Mouse (Mus musculus): ENCODE measurements at regions not wholly inside any gene's neighbourhood (a gene's known extent, or its start where the extent isn't known, plus 50 kb on each side); places are given as distances from the start of the nearest gene placed in this dataset.
A peak's percentile ranks its signal among the peaks of the same experiment; 100 is the strongest.

DNA sequence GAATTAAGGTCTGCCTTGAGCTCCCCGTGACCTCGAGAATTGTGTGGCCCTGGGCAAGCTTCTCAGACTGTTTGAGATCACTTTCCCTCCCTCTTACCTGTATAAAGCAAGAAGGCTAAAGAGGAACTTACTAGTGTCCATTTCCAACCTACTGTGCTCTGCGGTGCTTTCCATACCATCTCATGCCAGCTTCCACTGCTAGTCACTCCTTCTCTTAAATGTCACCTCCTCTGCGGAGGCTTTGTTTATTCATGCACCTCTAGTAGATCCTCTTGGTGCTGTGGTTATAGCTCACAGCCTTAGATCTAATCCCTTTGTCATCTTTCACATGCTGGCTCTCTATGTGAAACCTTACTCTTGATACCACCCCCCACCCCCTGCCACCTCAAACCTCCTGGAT lies 2310.3 kb upstream of the Lrrc6 start:
- DNase-seq (ENCODE audit: low read depth, low spot score), result no peak

DNA sequence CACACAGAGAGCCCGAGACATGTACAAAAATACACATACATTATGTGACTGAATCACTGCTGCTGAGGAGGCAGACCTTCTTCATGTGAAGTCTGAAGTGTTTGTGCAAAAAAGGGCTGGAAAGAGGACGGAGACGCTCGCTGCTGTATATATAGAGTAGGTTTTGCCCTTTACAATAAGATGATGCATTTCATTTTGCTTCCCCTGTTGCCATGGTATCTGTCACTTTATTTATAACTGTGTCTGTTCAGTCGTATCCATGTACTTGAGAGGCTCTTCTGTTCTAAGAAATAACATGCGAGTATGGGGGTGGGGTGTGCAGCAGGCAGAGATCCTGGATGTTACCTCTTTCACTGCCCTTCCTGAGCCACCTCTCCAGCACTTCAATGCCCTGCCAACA lies 2309.9 kb upstream of the Lrrc6 start:
- DNase-seq (ENCODE audit: low read depth, low spot score), result no peak

DNA sequence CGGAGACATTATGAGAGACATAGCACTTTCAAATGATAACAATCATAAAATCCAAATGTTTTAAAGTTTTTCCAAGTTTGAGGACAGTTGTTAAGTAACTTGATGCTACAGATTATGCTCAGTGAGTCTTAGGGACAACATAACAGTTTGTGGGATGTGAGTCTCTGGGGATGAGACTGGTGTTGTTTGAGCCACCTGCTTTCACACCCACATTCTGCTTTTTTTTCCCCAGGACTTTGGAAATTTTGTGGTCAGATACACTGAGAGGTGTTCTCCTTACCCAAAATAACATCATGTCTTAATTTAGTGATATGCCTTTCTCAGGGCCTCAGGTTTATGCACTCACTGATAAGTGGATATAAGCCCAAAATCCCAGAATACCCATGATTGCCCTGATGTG lies 2307.5 kb upstream of the Lrrc6 start:
- DNase-seq (ENCODE audit: low read depth, low spot score), result no peak

DNA sequence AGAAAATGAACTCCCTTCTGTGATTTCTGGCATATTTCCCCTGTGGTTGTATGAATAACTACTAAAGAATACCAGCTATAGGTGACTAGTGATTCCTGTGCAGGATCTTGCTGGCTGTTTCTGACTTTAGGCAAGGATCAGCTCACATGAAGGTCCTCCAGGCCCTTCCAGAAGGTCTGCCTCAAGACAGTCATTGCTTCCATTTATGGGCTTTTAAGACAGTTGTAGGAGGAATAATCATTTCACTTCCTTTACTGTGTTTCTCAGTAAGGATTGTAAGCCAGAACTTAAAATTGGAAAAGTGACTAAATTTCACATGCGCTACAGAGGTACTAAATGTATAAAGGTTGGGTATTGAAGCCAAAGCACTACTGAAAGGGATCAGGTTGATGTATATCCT lies 2303.5 kb upstream of the Lrrc6 start:
- no peak for DNase-seq (ENCODE audit: low read depth, low spot score)

DNA sequence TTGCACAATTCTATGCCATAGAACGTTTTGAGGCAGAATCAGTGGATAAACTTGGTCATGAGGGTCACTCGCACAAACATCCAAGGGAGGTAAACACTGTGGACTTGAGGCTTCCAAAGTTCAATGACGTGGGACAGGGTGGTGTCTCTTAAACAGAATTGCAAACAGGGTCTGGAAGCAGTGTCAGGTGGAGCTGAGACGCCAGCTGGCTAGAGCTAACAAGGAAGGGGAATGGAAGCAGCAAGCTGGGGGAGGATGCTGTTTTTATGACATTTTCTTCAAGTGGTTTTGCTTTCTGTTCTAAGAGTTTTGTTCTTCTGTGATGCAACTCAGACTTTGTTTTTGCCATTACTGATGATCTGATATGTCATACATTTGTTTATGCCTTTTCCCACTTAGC lies 2301.1 kb upstream of the Lrrc6 start:
- no peak for DNase-seq (ENCODE audit: low read depth, low spot score)

DNA sequence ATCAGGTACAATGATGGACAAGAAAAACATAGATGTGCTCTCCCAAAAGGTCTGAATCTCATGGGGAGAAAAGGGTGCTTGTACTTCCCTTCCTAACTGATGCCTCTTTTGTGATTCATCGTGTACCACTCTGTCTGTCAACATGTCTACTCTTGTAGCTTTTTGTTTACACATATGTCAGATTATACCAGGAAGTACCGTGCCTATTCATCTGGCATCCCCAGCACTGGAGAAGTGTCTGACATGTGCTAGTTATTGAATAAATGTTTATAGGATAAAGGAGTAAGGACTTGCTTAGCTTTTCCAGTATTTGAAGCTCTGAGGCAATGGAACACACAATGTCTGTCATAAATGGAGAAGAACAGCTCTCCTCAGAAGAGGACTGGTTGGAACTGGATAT lies 2296.7 kb upstream of the Lrrc6 start:
- DNase-seq (ENCODE audit: low read depth, low spot score), result no peak

DNA sequence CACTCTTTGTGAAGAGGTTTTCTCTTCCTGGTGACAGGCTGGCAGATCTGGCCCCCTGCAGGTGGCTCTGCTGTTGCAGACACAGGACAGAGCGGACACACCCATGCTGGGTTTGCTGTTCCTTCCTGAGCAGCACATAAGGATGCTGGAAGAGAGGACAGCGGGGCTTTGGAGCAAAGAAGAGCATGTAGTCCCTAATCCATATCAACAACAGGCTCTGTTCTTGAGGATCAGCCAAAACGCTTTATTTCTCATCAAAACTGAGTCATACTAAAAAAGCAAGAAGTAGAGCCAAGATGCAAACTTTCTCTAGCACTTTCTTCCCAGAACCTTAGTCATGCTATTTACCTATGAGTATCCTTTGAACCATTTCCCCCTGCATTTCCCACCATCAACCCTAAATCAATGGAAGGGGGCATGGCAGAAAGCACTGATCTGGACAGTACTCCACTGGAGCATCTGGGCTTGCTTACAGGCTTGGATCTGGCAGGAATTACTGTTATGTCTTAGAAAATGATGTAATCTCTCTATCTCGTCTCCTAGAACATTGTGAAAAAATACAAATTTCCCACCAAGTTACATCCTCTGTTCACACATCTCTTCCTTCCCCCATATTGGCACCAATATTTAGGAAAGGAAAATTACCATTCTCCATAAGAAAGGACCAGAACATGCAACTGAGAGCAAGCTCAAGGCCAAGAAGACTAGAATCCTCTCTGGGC lies 2294.7 kb upstream of the Lrrc6 start:
- peak; percentile 15 for DNase-seq (ENCODE audit: low read depth, low spot score)

DNA sequence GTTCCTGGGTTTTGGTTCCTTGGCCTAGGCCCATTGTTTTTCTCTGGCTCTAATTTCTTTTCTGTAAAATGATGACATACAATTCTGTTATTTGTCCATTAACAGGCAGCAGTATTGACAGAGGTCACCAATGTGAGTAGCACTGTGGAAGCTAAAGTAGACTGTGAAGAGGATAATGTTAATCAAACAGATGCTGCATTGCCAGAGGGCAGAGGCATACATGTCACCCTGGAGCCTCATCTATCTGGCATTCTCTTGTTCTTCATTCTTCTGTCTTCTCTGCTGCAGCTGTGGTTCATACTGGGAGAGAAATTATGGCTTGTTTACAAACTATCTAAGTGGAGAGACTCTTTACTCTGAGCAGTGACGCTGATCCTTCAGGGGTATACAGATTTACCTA lies 2259.2 kb upstream of the Lrrc6 start:
- no peak for DNase-seq (ENCODE audit: low read depth, low spot score)

DNA sequence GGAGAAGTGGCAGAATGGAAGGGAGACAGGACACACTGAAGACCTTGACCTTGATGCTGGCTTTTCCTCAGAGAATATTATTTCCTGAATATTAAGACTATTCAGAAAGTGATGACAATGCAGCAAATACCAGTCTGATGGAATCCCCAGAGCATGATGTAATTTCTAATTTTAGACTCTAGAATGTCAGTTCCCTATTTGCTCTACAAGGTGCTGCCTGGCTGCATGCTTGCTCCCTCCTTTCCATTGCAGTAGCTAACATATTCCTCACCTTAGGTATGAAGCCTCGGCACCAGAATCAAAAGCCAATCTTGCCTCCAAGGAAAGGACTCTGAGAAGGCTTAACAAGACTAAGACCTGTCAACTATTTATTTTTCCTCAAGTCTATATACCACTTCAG lies 2254.5 kb upstream of the Lrrc6 start:
- DNase-seq (ENCODE audit: low read depth, low spot score), result no peak

DNA sequence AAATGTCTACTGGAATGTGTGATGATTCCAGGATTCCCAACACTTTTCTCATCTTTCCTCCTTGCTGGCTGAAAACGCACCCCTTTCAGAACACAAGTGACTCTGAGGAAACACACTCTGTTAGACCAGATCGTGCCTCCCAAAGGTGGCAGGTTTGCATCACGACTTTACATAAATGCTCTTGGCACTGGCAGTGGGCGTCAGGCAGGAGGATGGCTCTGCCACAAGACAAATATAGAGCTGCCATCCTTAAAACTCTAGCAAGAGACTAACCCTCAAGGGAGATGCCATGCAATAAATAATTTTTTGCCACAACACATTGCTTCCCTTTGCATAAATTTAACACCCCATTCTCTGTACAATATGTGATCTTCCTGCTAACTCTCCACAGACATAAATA lies 2254.1 kb upstream of the Lrrc6 start:
- DNase-seq (ENCODE audit: low read depth, low spot score), result no peak

DNA sequence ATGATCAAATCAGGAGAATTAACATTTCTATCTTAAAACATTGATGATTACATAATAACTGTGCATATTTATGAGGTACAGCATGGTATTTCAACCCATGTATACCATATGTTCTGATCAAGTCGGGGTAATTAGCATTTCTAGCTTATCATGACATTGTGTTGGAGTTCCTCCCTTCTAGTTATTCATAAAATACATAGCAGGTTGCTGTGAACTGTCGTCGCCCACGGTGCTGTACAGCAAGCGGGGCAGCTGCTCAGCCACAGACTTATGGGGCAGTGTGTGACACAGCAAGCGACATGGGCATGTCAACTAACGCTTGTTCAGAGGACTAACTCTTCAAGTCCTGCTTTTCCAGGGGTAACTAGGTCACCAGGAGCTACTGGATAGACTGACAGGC lies 2238.6 kb upstream of the Lrrc6 start:
- DNase-seq (ENCODE audit: low read depth, low spot score), result no peak

DNA sequence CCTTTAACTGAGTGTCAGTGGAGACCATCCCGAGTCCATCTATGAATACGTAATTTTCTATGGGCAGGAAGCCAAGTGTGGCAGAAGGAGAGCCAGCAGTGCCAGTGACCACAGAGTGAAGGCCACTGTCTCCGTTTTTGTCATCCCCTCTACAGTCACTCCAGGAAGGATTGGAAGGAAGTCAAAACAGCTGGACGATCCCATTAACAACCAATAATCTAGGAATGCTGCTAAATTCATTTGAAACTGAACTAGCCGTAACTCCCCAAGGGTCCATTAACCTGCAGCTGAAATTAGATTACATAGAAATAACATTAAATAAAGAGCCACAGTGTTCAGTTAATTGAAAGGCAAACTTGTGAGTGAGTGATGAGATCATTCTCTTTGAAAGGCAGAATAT lies 2220.5 kb upstream of the Lrrc6 start:
- no peak for DNase-seq (ENCODE audit: low read depth, low spot score)

DNA sequence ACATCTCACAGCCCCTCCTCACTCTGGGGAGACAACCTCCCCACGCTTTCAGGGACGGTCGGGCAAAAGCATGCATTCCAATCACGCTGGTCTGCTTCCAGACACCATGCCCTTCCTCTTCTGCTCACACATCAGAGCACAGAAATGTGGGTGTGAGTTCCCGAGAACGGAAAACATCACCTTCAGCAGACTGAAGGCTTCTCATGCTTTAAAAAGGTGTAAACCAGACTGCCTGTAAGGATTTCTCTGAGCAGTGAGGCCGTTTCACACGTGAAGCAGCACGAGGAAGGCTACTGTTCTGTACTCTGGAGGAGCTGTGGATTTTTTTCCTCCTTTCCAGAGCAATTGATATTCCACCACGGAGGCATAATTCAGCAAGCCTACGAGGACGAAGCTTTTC lies 2218.8 kb upstream of the Lrrc6 start:
- DNase-seq (ENCODE audit: low read depth, low spot score), result no peak

DNA sequence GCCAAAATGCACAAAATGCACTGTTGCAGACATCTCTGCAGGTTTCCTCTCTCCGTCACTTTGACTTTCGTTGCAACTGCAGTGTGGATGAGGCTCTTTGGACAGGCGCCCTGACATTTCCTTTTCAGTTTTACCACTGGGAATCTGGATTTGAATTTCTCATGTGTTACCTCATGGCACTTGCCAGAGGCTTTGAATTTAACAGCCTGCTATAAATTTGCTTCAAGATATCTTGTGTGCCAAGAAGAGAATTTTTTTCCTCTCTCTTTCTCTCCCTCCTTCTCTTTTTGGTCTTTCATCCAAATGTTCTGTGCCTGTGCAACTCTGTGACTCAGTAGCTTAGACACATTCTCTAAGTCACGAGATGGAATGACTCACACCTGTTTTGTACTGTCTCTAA lies 2213.6 kb upstream of the Lrrc6 start:
- DNase-seq (ENCODE audit: low read depth, low spot score), result no peak

DNA sequence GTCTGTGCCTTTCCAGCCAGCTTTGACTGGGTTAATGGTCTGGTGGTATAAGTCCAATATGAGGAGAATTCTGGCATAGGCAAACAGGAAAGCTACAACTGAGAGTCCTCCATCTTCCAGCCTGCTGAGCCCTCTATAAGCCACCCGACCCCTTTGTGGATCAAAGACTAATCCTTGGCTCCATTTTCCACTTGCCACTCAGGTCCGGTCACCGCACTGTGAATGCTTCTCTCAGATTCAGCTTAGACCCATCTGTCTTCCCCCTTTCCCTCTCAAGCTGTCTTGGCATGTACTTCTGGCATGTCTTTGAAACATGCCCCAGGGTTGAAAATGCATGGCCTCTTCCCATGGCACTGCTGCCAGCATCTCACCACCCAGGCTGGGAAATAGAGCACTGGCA lies 2206.6 kb upstream of the Lrrc6 start:
- DNase-seq (ENCODE audit: low read depth, low spot score), result no peak

DNA sequence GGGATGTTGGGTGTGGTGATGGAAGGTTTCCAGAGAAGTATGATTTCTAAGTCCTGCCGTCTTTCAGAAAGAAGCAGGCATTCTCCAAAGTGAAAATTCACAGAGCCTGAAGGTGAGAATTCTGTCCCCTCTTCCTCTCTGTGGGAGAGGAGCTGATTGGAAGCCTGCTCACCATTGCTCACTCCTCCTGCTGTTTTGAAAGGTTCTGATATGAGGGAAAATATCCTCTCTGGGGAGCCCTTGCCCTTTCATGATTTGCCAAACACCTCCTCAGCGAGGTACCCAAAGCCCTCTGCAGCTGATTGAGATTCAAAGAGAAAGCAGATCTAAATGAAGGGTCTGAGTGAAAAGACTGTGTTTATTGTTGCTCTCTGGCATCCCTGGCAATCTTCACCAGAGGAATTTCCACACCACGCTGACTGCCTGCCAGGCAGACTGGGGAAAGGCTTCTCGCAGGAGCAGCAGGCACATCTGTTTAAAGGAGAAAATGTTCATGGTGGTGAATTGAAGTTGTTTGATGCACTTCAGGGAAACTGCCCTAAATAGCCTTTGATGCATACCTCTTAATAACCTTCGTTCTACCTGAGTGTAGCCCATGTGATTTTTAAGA lies 2194.4 kb upstream of the Lrrc6 start:
- DNase-seq (ENCODE audit: low read depth, low spot score), result no peak

DNA sequence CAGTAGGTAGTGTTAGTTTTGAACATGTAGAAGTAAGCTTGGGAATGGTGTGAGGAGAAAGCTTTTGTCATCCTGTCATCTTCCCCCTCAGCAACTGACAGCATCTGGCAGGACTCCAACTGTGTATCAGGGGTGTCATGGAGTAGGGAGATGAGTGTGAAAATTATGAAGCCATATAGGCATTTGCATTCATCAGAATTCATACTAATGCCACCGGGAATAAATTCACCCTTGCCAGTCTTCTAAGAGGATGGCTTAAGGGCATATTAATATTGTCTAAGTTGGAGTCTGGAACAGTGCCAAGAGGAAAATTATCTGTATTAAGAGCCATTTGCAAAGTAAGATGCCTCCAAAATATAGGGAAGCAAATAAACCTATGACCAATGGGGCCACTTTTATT lies 2166.8 kb upstream of the Lrrc6 start:
- DNase-seq (ENCODE audit: low read depth, low spot score), result no peak

DNA sequence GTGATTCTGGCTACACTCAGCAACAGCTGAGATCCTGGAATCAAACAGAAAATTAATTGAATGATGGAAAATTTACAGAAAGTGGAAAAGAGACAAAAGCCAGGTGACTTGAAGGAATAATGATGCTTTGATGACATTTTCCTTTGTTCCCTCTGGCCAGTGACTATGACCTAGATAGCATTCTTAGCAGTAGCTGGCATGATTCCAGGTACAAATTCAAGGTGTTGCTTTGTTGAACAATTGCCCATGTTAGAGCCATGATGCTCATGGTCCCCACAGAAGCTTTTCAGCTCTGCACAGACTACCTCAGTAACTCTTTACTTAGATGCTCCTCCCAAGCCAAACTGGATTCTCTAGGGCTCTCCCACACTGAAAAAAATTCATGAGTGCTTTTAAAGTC lies 2164.6 kb upstream of the Lrrc6 start:
- no peak for DNase-seq (ENCODE audit: low read depth, low spot score)

DNA sequence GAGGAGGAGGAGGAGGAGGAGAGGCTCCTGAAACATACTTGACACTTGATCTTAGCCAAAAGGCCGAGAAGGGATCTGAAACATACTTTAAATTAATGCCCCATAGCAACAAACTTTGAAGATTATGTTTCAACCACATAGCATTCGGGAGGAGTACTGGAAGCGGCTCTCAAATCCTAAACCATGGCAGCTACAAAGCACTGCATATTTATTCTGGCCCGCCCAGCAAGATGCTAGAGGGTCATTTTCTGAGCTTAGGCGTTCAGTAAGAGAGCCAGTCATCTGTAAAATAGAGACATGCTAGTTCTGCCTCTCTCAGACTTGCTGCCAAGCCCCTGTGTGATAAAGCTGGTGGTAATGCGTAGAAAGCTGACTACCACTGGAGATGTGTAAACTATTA lies 2156.0 kb upstream of the Lrrc6 start:
- no peak for DNase-seq (ENCODE audit: low read depth, low spot score)

DNA sequence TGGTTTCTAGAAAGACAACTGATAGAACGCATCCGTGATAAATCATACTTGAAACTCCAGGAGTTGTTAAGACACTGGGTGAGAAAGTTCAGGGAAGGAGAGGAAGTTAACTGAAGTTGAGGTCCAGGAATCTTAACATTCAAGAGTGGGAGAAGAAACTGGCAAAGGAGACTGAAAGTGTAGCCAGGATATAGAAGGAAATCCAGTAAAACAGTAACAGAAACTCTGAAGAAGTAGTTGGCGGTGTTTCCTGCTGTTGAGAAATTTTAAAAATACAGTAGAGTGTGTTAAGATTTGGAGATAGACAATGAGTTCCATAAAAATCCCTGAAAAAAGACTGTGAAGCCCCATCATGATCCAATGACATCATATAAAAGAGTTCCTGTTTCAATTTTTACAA lies 2154.3 kb upstream of the Lrrc6 start:
- no peak for DNase-seq (ENCODE audit: low read depth, low spot score)

DNA sequence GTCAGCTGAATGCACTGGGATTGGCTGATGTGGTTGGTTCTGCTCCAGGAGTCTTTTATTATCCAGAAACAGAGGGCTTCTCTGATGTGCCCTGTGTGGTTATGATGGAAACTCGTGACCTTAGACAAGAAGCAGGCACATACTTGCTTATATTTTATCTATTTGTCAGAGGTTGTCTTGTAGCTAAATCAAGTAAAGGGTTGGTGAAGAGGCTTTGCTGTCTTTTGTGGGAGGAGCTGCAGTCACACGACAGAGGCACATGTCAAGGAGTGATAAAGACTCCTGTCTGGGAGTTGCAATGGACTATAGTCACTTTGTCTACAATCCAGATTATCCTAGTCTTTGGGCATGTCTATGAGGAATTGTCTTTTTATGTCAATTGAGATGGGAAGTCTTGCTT lies 2149.9 kb upstream of the Lrrc6 start:
- no peak for DNase-seq (ENCODE audit: low read depth, low spot score)

DNA sequence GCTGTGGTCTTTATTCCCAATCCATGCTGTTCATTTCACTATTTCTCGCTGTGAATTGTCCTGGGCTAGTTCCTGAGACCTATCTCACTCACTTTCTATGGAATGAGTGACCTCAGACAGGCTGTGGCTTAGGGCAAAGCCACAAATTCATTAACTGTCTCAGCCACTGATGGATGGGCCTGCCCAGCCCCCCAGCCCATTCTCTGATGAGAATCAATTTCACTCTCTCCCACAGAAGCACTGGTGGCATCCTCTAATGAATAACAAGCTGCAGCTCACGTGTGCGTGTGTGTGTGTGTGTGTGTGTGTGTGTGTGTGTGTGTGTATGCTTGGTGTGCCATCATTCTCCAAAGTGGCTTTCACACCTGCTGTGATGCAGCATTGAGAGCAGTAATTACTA lies 2149.3 kb upstream of the Lrrc6 start:
- no peak for DNase-seq (ENCODE audit: low read depth, low spot score)

DNA sequence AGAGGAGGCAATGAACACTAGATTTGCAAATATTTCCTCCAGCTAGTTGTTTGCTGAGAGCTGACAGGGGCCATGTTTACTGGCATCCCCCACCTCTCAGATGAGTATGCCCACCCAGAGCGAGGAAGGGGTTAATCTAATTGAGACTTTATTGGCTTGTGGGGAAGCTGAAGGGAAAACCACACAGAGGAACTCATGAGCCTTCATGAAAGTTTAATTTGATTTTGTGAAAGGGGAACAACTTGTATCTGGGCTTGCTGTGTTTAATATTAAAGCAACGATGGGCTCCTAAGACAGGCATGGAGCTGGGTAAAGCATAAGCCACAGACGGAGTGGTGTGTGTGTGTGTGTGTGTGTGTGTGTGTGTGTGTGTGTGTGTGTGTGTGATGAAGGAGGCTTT lies 2146.2 kb upstream of the Lrrc6 start:
- DNase-seq (ENCODE audit: low read depth, low spot score), result no peak

DNA sequence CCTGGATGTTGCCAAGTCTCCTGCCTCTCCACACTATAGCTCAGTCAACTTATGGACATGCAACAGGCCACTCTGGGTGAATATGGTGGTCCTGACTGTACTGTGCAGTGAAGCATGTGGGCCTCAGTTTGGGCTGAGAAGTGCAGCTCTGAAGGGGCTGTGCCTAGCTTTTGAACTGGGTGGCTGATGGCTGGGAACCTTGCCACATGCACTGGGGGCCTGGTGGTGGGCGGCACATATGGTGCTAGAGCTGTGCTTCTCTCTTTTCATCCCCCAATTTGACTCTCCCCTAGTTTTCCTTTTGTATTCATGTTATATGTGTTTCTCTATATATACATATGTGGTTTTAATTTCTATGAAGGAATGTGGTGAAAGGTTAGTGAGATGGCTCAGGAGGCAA lies 2144.2 kb upstream of the Lrrc6 start:
- no peak for DNase-seq (ENCODE audit: low read depth, low spot score)

Measured in ZHBTc4 (cell line).